8 mouse cellular contexts compared by ENCODE assay signal in the genomic region with DNA sequence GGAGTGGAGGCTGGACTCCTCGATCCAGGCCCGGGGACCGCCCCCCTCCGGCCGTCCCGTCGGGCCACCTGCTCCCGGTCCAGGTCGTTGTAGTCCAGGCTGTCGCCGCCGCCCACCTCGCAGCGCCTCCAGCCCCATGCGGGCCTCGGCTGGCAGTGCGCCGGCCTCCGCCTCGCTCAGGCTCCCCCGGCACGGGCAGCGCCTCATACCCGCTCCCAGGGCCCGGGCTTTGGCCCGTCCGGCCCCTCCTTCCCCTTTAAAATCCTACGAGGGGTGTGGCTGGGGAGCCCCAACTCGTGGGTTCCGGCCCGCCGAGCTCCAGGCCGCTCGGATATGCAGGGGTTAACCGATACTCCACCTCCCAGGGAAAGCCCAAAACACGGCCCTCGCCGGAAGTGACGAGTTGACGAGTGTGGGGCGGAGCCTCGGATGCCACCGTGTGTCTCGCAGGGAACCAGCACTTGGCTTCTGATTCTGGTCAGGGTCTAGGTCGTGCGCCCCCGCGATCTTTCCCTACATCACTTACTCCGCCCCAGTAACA. TPM values are rescaled to one million over a fixed set of nuclear protein-coding genes. Genes with fewer than 3 reads are reported as not detected.
DNase-seq lines count a peak whose midpoint lies in the region; ATAC-seq and TF ChIP-seq lines count a peak whose summit lies in the region.

A gene (minus strand): TSS at position 381 of the 541 bp plus-strand sequence.

- peak within 1 kb of the TSS; percentile 66 for H3K9ac ChIP-seq in CH12.LX (ENCODE audit: insufficient read depth, low read depth)
- H3K9ac ChIP-seq in forebrain, embryonic 11.5 days (ENCODE audit: low read length): peak within 1 kb of the TSS; percentile 87
- peak within 1 kb of the TSS; percentile 91 for H3K9ac ChIP-seq in heart, embryonic 16.5 days (ENCODE audit: low read length)
- peak within 1 kb of the TSS; percentile 81 for H3K9ac ChIP-seq in liver, embryonic 15.5 days
- peak within 1 kb of the TSS; percentile 83 for H3K9ac ChIP-seq in neural tube, embryonic 12.5 days

- TF ChIP-seq RAD21 in CH12.LX (IDR thresholded peaks at IDR 0.05; ENCODE audit: low read depth, low read length): no peak

- H3K79me2 ChIP-seq in CH12.LX (replicated peaks; ENCODE audit: control insufficient read depth, extremely low read depth, insufficient read depth, poor library complexity, severe bottlenecking): peaks cover 14% of the 10 kb centered on the region; the same call in 1 of the 2 replicates

- H3K27me3 ChIP-seq in CH12.LX (replicated peaks): no peaks in the 10 kb centered on the region
- H3K27me3 ChIP-seq in forebrain, embryonic 11.5 days (ENCODE audit: control insufficient read depth, insufficient read depth, low read length): no peaks in the 10 kb centered on the region
- H3K27me3 ChIP-seq in heart, embryonic 16.5 days (ENCODE audit: control insufficient read depth, insufficient read depth, low read length): no peaks in the 10 kb centered on the region
- no peaks in the 10 kb centered on the region for H3K27me3 ChIP-seq in liver, embryonic 15.5 days
- no peaks in the 10 kb centered on the region for H3K27me3 ChIP-seq in neural tube, embryonic 12.5 days (replicated peaks)

- TF ChIP-seq EP300 in CH12.LX (IDR thresholded peaks at IDR 0.05; ENCODE audit: low read length): no peak

- peaks cover 0 to 12% of the 10 kb centered on the region in 2 experiments for H3K36me3 ChIP-seq in CH12.LX (replicated peaks in 1 of 2; ENCODE audit: control insufficient read depth in 1 of 2, insufficient read depth in 1 of 2, low read length in 1 of 2)
- no peaks in the 10 kb centered on the region for H3K36me3 ChIP-seq in forebrain, embryonic 11.5 days (ENCODE audit: control insufficient read depth, insufficient read depth, low read length)
- no peaks in the 10 kb centered on the region for H3K36me3 ChIP-seq in heart, embryonic 16.5 days (ENCODE audit: control insufficient read depth, insufficient read depth)
- H3K36me3 ChIP-seq in liver, embryonic 15.5 days (replicated peaks): no peaks in the 10 kb centered on the region
- H3K36me3 ChIP-seq in neural tube, embryonic 12.5 days: no peaks in the 10 kb centered on the region

- ATAC-seq in forebrain, embryonic 11.5 days (replicated peaks; ENCODE audit: low FRiP score): peak; percentile 83
- ATAC-seq in heart, embryonic 16.5 days (replicated peaks; ENCODE audit: extremely low read depth, insufficient read depth, low FRiP score): peak; percentile 83
- ATAC-seq in liver, embryonic 15.5 days (ENCODE audit: insufficient read depth): peak; percentile 81
- peak; percentile 73 for ATAC-seq in neural tube, embryonic 12.5 days (ENCODE audit: low FRiP score, low read depth)

- peak within 1 kb of the TSS; percentile 44; the same call in 1 of the 2 replicates for H3K27ac ChIP-seq in CH12.LX (ENCODE audit: insufficient read depth, low read depth)
- H3K27ac ChIP-seq in forebrain, embryonic 11.5 days (ENCODE audit: low read depth, low read length): peak within 1 kb of the TSS; percentile 63; the same call in 1 of the 2 replicates
- H3K27ac ChIP-seq in heart, embryonic 16.5 days (ENCODE audit: low read length): peak within 1 kb of the TSS; percentile 90
- peak within 1 kb of the TSS; percentile 84 for H3K27ac ChIP-seq in liver, embryonic 15.5 days (replicated peaks)
- H3K27ac ChIP-seq in neural tube, embryonic 12.5 days: peak within 1 kb of the TSS; percentile 62; the same call in 1 of the 2 replicates

- TF ChIP-seq CTCF in CH12.LX (conservative IDR thresholded peaks at IDR 0.05 in 1 of 2, IDR thresholded peaks at IDR 0.05 in 1 of 2; ENCODE audit: low read depth in 2 of 2, low read length in 2 of 2): no peak

- in situ Hi-C loops in CH12.LX (cut with MboI; ENCODE audit: low pct_ligation_motif_present, low pct_unique_long_range_greater_than_20kb, low sequenced_read_pairs): loop anchor here (5.0 kb wide), 2 partner anchors 36 to 66 kb away; no protein-coding TSS in a partner anchor

- under 1% methylated on average over 49 of the region's 49 CpGs for WGBS in forebrain, embryonic 11.5 days
- under 1% methylated on average over 42 of the region's 49 CpGs for WGBS in heart, embryonic 16.5 days
- under 1% methylated on average over 49 of the region's 49 CpGs for WGBS in liver, embryonic 15.5 days (ENCODE audit: insufficient replicate concordance)
- WGBS in neural tube, embryonic 12.5 days: under 1% methylated on average over 49 of the region's 49 CpGs

- peak within 1 kb of the TSS; percentile 78 for H3K4me2 ChIP-seq in CH12.LX (ENCODE audit: insufficient read depth, low read depth, poor library complexity, severe bottlenecking)
- peak within 1 kb of the TSS; percentile 86 for H3K4me2 ChIP-seq in forebrain, embryonic 11.5 days (ENCODE audit: low read depth, low read length, severe bottlenecking)
- peak within 1 kb of the TSS; percentile 89 for H3K4me2 ChIP-seq in heart, embryonic 16.5 days (ENCODE audit: low read depth, low read length)
- H3K4me2 ChIP-seq in liver, embryonic 15.5 days: peak within 1 kb of the TSS; percentile 93
- H3K4me2 ChIP-seq in neural tube, embryonic 12.5 days (replicated peaks): peak within 1 kb of the TSS; percentile 89

- H3K4me3 ChIP-seq in CH12.LX (replicated peaks in 1 of 3; ENCODE audit: low read depth in 2 of 3, low read length in 2 of 3, poor library complexity in 1 of 3): peak within 1 kb of the TSS; percentile 78 to 86 (median 81)
- H3K4me3 ChIP-seq in forebrain, embryonic 11.5 days (ENCODE audit: low read depth, low read length): peak within 1 kb of the TSS; percentile 84
- H3K4me3 ChIP-seq in heart, embryonic 16.5 days (ENCODE audit: low read length): peak within 1 kb of the TSS; percentile 91
- H3K4me3 ChIP-seq in liver, embryonic 15.5 days (replicated peaks): peak within 1 kb of the TSS; percentile 85
- H3K4me3 ChIP-seq in neural tube, embryonic 12.5 days: peak within 1 kb of the TSS; percentile 86

- peak; percentile 95 for DNase-seq in CH12.LX (ENCODE audit: extremely low read depth)
- DNase-seq in c-Kit-positive CD71-positive TER-119-negative erythroid progenitor cells, embryonic 14.5 days (ENCODE audit: low read depth): peak; percentile 94
- DNase-seq in forebrain, embryonic 11.5 days (ENCODE audit: low spot score): peak; percentile 96
- DNase-seq in kidney, postnatal 36 days: peak; percentile 94 to 95
- peak; percentile 90 for DNase-seq in telencephalon, adult 2 months (ENCODE audit: low read depth, low spot score)

- peak; percentile 95 for TF ChIP-seq POLR2A in CH12.LX (IDR thresholded peaks at IDR 0.05; ENCODE audit: low read depth, low read length)

- H3K9me3 ChIP-seq in CH12.LX (replicated peaks; ENCODE audit: low read length): no peaks in the 10 kb centered on the region
- H3K9me3 ChIP-seq in forebrain, embryonic 11.5 days (ENCODE audit: control insufficient read depth, low read length): no peaks in the 10 kb centered on the region
- no peaks in the 10 kb centered on the region for H3K9me3 ChIP-seq in heart, embryonic 16.5 days (replicated peaks; ENCODE audit: control insufficient read depth, low read length)
- H3K9me3 ChIP-seq in liver, embryonic 15.5 days (replicated peaks): no peaks in the 10 kb centered on the region
- H3K9me3 ChIP-seq in neural tube, embryonic 12.5 days: no peaks in the 10 kb centered on the region

- dilution Hi-C loops in CH12.LX (cut with MboI; ENCODE audit: extremely low pct_ligation_motif_present, extremely low pct_unique_long_range_greater_than_20kb, low sequenced_read_pairs): no loop called here

- H3K4me1 ChIP-seq in CH12.LX (ENCODE audit: control insufficient read depth in 1 of 2, insufficient read depth in 2 of 2): peaks cover 21 to 57% of the 10 kb centered on the region in 2 experiments
- peaks cover 11% of the 10 kb centered on the region for H3K4me1 ChIP-seq in forebrain, embryonic 11.5 days (replicated peaks; ENCODE audit: control insufficient read depth, insufficient read depth, low read length)
- H3K4me1 ChIP-seq in heart, embryonic 16.5 days (ENCODE audit: control insufficient read depth, insufficient read depth, low read length): peaks cover 33% of the 10 kb centered on the region
- peaks cover 74% of the 10 kb centered on the region for H3K4me1 ChIP-seq in liver, embryonic 15.5 days (replicated peaks)
- peaks cover 56% of the 10 kb centered on the region for H3K4me1 ChIP-seq in neural tube, embryonic 12.5 days

TF ChIP-seq in CH12.LX, 34 proteins besides CTCF, POLR2A, EP300 and RAD21 (continues in another document):
- TF ChIP-seq TCF12 (IDR thresholded peaks at IDR 0.05; ENCODE audit: low read depth, low read length) (peak; percentile 96), HCFC1 (IDR thresholded peaks at IDR 0.05; ENCODE audit: low read depth, low read length) (peak; percentile 69), ZMIZ1 (IDR thresholded peaks at IDR 0.05; ENCODE audit: low read depth, low read length) (peak; percentile 87), SIN3A (IDR thresholded peaks at IDR 0.05; ENCODE audit: low read length) (peak; percentile 94), PAX5 (IDR thresholded peaks at IDR 0.05; ENCODE audit: low read length) (no peak), ZC3H11A (IDR thresholded peaks at IDR 0.05; ENCODE audit: low read depth, low read length) (no peak), MAFK (IDR thresholded peaks at IDR 0.05; ENCODE audit: insufficient replicate concordance, low read length) (no peak), TBP (conservative IDR thresholded peaks at IDR 0.05; ENCODE audit: low read depth, low read length) (peak; percentile 75), MAZ (IDR thresholded peaks at IDR 0.05; ENCODE audit: low read depth, low read length) (peak; percentile 71; the same call in 1 of the 2 replicates), ELF1 (IDR thresholded peaks at IDR 0.05; ENCODE audit: low read depth, low read length) (peak; percentile 69), NRF1 (IDR thresholded peaks at IDR 0.05; ENCODE audit: low read depth, low read length) (no peak), MAX (IDR thresholded peaks at IDR 0.05; ENCODE audit: low read length) (no peak; the same call in none of the 2 replicates), E2F4 (IDR thresholded peaks at IDR 0.05; ENCODE audit: insufficient replicate concordance, low read depth, low read length) (no peak), MXI1 (IDR thresholded peaks at IDR 0.05; ENCODE audit: low read depth, low read length) (peak; percentile 98), JUND (conservative IDR thresholded peaks at IDR 0.05; ENCODE audit: low read depth, low read length) (no peak), JUN (IDR thresholded peaks at IDR 0.05; ENCODE audit: insufficient read depth, low read depth, low read length) (no peak)

RNA-seq across cellular contexts. Expression of the gene that starts here (rescaled TPM):
- 5.9 and 8.1 TPM in 2 replicates for total RNA-seq in CH12.LX (2012; rRNA removed)
- total RNA-seq in CH12.LX (2014; rRNA removed): 3.2 and 4.0 TPM in 2 replicates
- 4.0 and 4.1 TPM in 2 replicates for polyA plus RNA-seq in CH12.LX (2012; ENCODE audit: insufficient read length, low read depth)
- polyA plus RNA-seq in forebrain, embryonic 11.5 days (2014; fragmentation: Nextera tagmentation; extraction: Ambion mirVana): 6.6 and 8.1 TPM in 2 replicates
- polyA plus RNA-seq in heart, embryonic 16.5 days (2015; fragmentation: Nextera tagmentation; extraction: Ambion mirVana): 2.5 and 3.4 TPM in 2 replicates
- 1.7 and 2.1 TPM in 2 replicates for polyA plus RNA-seq in liver, embryonic 15.5 days (2015; fragmentation: Nextera tagmentation; extraction: Ambion mirVana)
- polyA plus RNA-seq in neural tube, embryonic 12.5 days (2016; fragmentation: Nextera tagmentation; extraction: Ambion mirVana): 8.2 and 10.4 TPM in 2 replicates

Comparison
In these comparisons a context has a peak if more than half of its experiments do, and no peak if none do; other contexts are left out.
1. Peak in every context shown above with its lines: DNase-seq, ATAC-seq, H3K4me3 ChIP-seq and H3K27ac ChIP-seq.